Mouse (Mus musculus): ENCODE data around the gene Allc. TPM values are rescaled to one million over a fixed set of nuclear protein-coding genes. Genes with fewer than 3 reads are reported as not detected.

Allc gene
- polyA plus RNA-seq, 1 experiment from 2014 or later: not detected

DNA sequence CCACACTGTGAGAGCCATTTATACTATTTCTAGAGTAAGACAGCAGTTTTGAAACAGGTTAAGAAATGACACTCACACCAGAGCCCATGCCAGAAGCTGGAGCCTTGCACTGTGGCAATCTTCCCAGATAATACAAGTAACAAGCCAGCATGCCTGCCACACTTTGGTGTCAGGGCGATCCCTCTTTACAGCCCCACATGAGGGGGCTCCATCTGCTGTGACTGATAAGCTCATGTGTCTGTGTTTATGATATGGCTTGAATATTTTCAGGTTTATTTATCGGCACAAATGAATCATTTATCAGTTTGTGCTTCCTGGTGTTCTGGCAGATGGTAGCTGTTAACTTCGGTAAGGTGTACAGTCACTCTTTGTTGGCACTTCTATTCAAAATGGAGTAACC is 4.2 kb downstream of the Allc start:
- WGBS (ENCODE audit: insufficient replicate concordance): 50% methylated on average over 3 of the region's 3 CpGs
- no peak for ATAC-seq
- no peaks in the 10 kb centered on the region for H3K4me1 ChIP-seq (ENCODE audit: insufficient read depth)

DNA sequence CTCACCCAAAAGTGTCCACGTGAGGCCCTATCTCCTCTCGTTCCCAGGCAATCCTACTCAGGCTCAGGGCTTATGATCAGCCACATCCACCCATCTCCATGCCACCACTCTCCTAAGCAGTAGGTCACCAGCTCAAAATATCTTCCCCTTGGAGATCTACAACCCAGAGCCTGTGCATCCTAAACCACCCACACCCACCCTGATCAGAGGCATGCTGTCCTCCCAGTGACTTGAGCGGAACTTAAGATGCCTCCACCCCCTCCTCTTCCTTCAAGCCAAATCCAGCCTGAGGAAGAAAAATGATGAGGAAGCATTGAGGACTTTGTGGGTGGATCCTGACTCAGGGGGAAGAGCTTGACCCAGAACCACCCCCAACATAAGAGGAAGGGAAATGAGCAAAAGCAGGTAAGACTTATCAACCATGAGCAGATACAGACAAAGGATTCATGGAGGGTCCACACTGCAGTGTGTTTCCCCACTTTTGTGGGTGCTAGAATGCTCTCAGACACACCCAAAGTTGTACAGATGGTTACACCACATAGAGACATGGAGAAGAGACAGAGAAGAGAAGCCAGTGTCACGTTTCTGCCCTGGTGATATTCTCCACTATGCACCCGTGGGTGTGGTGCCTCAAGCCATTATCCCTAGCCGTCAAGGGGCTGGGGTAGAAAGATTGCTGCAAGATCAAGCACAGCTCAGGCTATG is 6.8 kb downstream of the Allc start:
- no peak for TF ChIP-seq CTCF (IDR thresholded peaks at IDR 0.05; ENCODE audit: low read depth)
- no peak for TF ChIP-seq EP300 (IDR thresholded peaks at IDR 0.05; ENCODE audit: low read depth)

More for the DNA sequence above, 4.2 kb downstream of the Allc start:
- Histone ChIP-seq H3K27me3 (ENCODE audit: insufficient read depth, low read length) (no peaks in the 10 kb centered on the region), H3K27ac (ENCODE audit: low read depth) (no peak overlapping the region), H3K9me3 (ENCODE audit: low read length) (no peaks in the 10 kb centered on the region), H3K4me2 (ENCODE audit: low read depth, low read length) (no peak overlapping the region), H3K36me3 (replicated peaks; ENCODE audit: insufficient read depth, low read length) (no peaks in the 10 kb centered on the region), H3K4me3 (ENCODE audit: low read depth, low read length) (no peak overlapping the region), H3K9ac (replicated peaks) (no peak overlapping the region)
- no peak for DNase-seq
- TF ChIP-seq EP300 (IDR thresholded peaks at IDR 0.05; ENCODE audit: low read depth) (no peak), CTCF (IDR thresholded peaks at IDR 0.05; ENCODE audit: low read depth) (no peak)

DNA sequence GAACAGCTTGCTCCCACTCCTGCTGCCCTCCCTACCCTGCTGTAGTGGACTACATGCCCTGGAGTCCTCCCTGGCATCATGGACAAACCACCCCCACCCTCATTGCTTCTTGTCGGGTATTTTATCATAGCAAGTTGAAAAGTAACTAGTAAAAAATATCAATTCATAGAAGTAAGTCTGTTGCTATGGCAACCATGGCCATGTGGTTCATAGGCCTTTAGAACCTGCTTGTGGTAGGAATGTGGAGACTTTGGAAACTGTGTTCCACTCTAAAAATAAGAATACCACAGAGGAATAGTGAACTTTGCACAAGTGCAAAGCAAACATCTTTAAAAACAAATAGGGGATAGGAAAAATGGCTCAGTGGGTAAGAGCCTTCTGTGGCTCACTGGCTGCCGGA is 10.1 kb downstream of the Allc start:
- ATAC-seq: no peak
- Histone ChIP-seq H3K9me3 (ENCODE audit: low read length) (no peaks in the 10 kb centered on the region), H3K27ac (ENCODE audit: low read depth) (no peak overlapping the region), H3K4me2 (ENCODE audit: low read depth, low read length) (no peak overlapping the region), H3K36me3 (replicated peaks; ENCODE audit: insufficient read depth, low read length) (no peaks in the 10 kb centered on the region), H3K4me1 (ENCODE audit: insufficient read depth) (no peaks in the 10 kb centered on the region), H3K4me3 (ENCODE audit: low read depth, low read length) (no peak overlapping the region), H3K27me3 (ENCODE audit: insufficient read depth, low read length) (no peaks in the 10 kb centered on the region), H3K9ac (replicated peaks) (no peak overlapping the region)
- no peak for DNase-seq
- 72% methylated on average over 2 of the region's 2 CpGs for WGBS (ENCODE audit: insufficient replicate concordance)
- TF ChIP-seq CTCF (IDR thresholded peaks at IDR 0.05; ENCODE audit: low read depth) (no peak), EP300 (IDR thresholded peaks at IDR 0.05; ENCODE audit: low read depth) (no peak)

More for the DNA sequence above, 6.8 kb downstream of the Allc start:
- no peaks in the 10 kb centered on the region for H3K9me3 ChIP-seq (ENCODE audit: low read length)
- 49% methylated on average over 6 of the region's 6 CpGs for WGBS (ENCODE audit: insufficient replicate concordance)
- DNase-seq: no peak
- H3K27ac ChIP-seq (ENCODE audit: low read depth): no peak overlapping the region
- H3K9ac ChIP-seq (replicated peaks): no peak overlapping the region
- ATAC-seq: no peak
- no peaks in the 10 kb centered on the region for H3K4me1 ChIP-seq (ENCODE audit: insufficient read depth)
- H3K27me3 ChIP-seq (ENCODE audit: insufficient read depth, low read length): no peaks in the 10 kb centered on the region
- no peak overlapping the region for H3K4me2 ChIP-seq (ENCODE audit: low read depth, low read length)
- H3K4me3 ChIP-seq (ENCODE audit: low read depth, low read length): no peak overlapping the region
- H3K36me3 ChIP-seq (replicated peaks; ENCODE audit: insufficient read depth, low read length): no peaks in the 10 kb centered on the region

DNA sequence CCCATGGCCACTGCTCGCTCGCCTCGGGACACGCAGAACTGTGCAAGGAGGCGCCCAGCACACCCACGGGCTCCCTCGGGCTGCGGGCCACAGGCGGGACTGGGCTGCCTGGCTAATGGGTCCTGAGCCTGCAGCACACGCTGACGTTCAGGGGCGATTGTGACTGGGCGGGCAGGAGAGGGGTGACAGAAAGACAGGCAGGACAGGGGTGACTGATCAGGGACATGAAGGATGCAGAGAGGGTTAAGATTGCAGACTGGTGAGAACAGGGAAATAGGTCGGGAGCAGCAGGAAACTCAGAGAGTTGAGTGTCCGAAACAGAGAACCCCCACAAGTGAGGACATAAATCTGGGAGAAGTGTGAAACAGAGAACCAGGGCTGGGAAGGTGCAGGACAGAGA is 30.0 kb downstream of the Allc start, which contains the start of gene Dcdc2c:
Dcdc2c (minus strand) TSS at position 101 of the 400 bp plus-strand sequence.
- H3K27ac ChIP-seq (ENCODE audit: low read depth): no peak within 1 kb of the TSS
- TF ChIP-seq CTCF (IDR thresholded peaks at IDR 0.05; ENCODE audit: low read depth) (no peak), EP300 (IDR thresholded peaks at IDR 0.05; ENCODE audit: low read depth) (no peak)
- no peaks in the 10 kb centered on the region for H3K4me1 ChIP-seq (ENCODE audit: insufficient read depth)
- no peaks in the 10 kb centered on the region for H3K36me3 ChIP-seq (replicated peaks; ENCODE audit: insufficient read depth, low read length)
- 59% methylated on average over 15 of the region's 15 CpGs for WGBS (ENCODE audit: insufficient replicate concordance)
- H3K4me3 ChIP-seq (ENCODE audit: low read depth, low read length): no peak within 1 kb of the TSS
- DNase-seq (no peak), ATAC-seq (no peak)
- no peak within 1 kb of the TSS for H3K4me2 ChIP-seq (ENCODE audit: low read depth, low read length)
- no peaks in the 10 kb centered on the region for H3K9me3 ChIP-seq (ENCODE audit: low read length)
- H3K27me3 ChIP-seq (ENCODE audit: insufficient read depth, low read length): no peaks in the 10 kb centered on the region
- H3K9ac ChIP-seq (replicated peaks): no peak within 1 kb of the TSS

DNA sequence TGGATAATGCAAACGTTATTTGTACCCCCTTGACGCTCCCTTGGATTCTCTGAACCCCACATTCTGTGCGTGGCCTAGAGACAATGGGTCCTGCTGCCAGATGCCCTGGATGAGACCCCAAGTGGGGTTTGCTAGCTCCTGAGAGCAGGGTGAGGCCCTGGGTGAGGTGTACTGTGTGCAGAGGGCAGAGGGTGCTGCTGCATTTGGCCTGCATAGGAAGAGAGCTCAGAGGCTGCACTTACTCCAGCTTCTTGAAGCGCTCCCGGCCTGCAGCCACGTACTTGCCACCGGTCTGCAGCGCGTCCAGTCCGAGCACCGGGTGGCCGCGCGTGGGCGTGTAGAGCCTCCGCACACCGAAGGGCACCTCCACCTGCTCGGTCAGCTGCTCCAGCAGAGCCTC is 30.5 kb downstream of the Allc start:
- Histone ChIP-seq H3K4me2 (ENCODE audit: low read depth, low read length) (no peak overlapping the region), H3K9me3 (ENCODE audit: low read length) (no peaks in the 10 kb centered on the region), H3K27ac (ENCODE audit: low read depth) (no peak overlapping the region), H3K36me3 (replicated peaks; ENCODE audit: insufficient read depth, low read length) (no peaks in the 10 kb centered on the region), H3K27me3 (ENCODE audit: insufficient read depth, low read length) (no peaks in the 10 kb centered on the region), H3K4me3 (ENCODE audit: low read depth, low read length) (no peak overlapping the region), H3K9ac (replicated peaks) (no peak overlapping the region), H3K4me1 (ENCODE audit: insufficient read depth) (no peaks in the 10 kb centered on the region)
- no peak for DNase-seq
- WGBS (ENCODE audit: insufficient replicate concordance): 57% methylated on average over 18 of the region's 18 CpGs
- TF ChIP-seq CTCF (IDR thresholded peaks at IDR 0.05; ENCODE audit: low read depth) (no peak), EP300 (IDR thresholded peaks at IDR 0.05; ENCODE audit: low read depth) (no peak)
- ATAC-seq: no peak

DNA sequence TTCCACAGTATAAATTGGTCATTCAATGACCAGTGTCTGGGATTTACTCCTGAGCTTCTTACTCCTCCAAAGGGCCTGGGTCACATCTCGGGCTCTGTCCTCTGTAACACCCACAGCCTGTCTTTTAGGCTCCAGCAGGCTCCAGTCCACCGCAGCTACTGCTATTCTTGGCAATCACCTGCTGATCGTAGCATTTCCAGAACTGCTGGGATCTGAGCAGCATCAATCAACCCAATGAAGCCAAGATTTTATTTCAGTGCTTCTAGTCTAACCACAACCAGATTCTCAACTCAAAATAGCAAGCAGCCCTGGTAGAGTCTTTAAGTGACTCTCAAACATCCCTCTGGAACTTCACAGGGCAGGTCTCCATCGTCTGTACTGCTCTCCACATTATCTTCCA is 33.4 kb downstream of the Allc start:
- Histone ChIP-seq H3K4me1 (ENCODE audit: insufficient read depth) (no peaks in the 10 kb centered on the region), H3K9me3 (ENCODE audit: low read length) (no peaks in the 10 kb centered on the region), H3K9ac (replicated peaks) (no peak overlapping the region), H3K4me2 (ENCODE audit: low read depth, low read length) (no peak overlapping the region), H3K27ac (ENCODE audit: low read depth) (no peak overlapping the region), H3K27me3 (ENCODE audit: insufficient read depth, low read length) (no peaks in the 10 kb centered on the region), H3K36me3 (replicated peaks; ENCODE audit: insufficient read depth, low read length) (no peaks in the 10 kb centered on the region), H3K4me3 (ENCODE audit: low read depth, low read length) (no peak overlapping the region)
- DNase-seq (no peak), ATAC-seq (no peak)
- TF ChIP-seq EP300 (IDR thresholded peaks at IDR 0.05; ENCODE audit: low read depth): no peak
- no peak for TF ChIP-seq CTCF (IDR thresholded peaks at IDR 0.05; ENCODE audit: low read depth)
- 64% methylated on average over 4 of the region's 4 CpGs for WGBS (ENCODE audit: insufficient replicate concordance)

Data from liver, postnatal 0 days (tissue).